Mouse (Mus musculus): ENCODE data around the gene Fnbp1. TPM values are rescaled to one million over a fixed set of nuclear protein-coding genes. Genes with fewer than 3 reads are reported as not detected.

Gene Fnbp1
- polyA plus RNA-seq, 1 experiment from 2014 or later: 16.9 TPM

- Histone ChIP-seq H3K4me1 (replicated peaks) (no peaks in the 10 kb centered on the region), H3K4me3 (replicated peaks) (no peak overlapping the region), H3K27me3 (no peaks in the 10 kb centered on the region), H3K36me3 (peaks cover 52% of the 10 kb centered on the region), H3K9ac (replicated peaks) (no peak overlapping the region), H3K9me3 (no peaks in the 10 kb centered on the region), H3K4me2 (replicated peaks) (no peak overlapping the region), H3K27ac (no peak overlapping the region)
- ATAC-seq: no peak
- WGBS: 99% methylated on average over 3 of the region's 3 CpGs
Observed at GRCm38 (mm10) chr2:31056070-31056469, 85.7 kb downstream of the Fnbp1 start.

- Histone ChIP-seq H3K4me3 (replicated peaks) (no peak overlapping the region), H3K36me3 (peaks cover 52% of the 10 kb centered on the region), H3K4me1 (replicated peaks) (no peaks in the 10 kb centered on the region), H3K9ac (replicated peaks) (no peak overlapping the region), H3K27me3 (no peaks in the 10 kb centered on the region), H3K9me3 (no peaks in the 10 kb centered on the region), H3K27ac (no peak overlapping the region), H3K4me2 (replicated peaks) (no peak overlapping the region)
- 92% methylated on average over 11 of the region's 11 CpGs for WGBS
- ATAC-seq: no peak
Observed at GRCm38 (mm10) chr2:31053851-31054340, 87.9 kb downstream of the Fnbp1 start.

GRCm38 (mm10) chr2:31053426-31053825, 88.4 kb downstream of the Fnbp1 start:
- 94% methylated on average over 13 of the region's 13 CpGs for WGBS
- no peaks in the 10 kb centered on the region for H3K27me3 ChIP-seq

GRCm38 (mm10) chr2:31052441-31052840, 89.4 kb downstream of the Fnbp1 start:
- H3K4me1 ChIP-seq (replicated peaks): no peaks in the 10 kb centered on the region
- no peak overlapping the region for H3K9ac ChIP-seq (replicated peaks)
- H3K9me3 ChIP-seq: no peaks in the 10 kb centered on the region
- no peaks in the 10 kb centered on the region for H3K27me3 ChIP-seq
- H3K4me2 ChIP-seq (replicated peaks): no peak overlapping the region
- no peak for ATAC-seq
- peaks cover 53% of the 10 kb centered on the region for H3K36me3 ChIP-seq
- H3K4me3 ChIP-seq (replicated peaks): no peak overlapping the region
- H3K27ac ChIP-seq: no peak overlapping the region
- WGBS: 91% methylated on average over 10 of the region's 10 CpGs

More at GRCm38 (mm10) chr2:31053426-31053825, 88.4 kb downstream of the Fnbp1 start:
- H3K4me2 ChIP-seq (replicated peaks): no peak overlapping the region
- H3K36me3 ChIP-seq: peaks cover 52% of the 10 kb centered on the region
- no peak overlapping the region for H3K9ac ChIP-seq (replicated peaks)
- ATAC-seq: no peak
- no peak overlapping the region for H3K27ac ChIP-seq
- H3K4me3 ChIP-seq (replicated peaks): no peak overlapping the region
- H3K9me3 ChIP-seq: no peaks in the 10 kb centered on the region
- no peaks in the 10 kb centered on the region for H3K4me1 ChIP-seq (replicated peaks)

GRCm38 (mm10) chr2:31048037-31048436, 93.8 kb downstream of the Fnbp1 start:
- Histone ChIP-seq H3K27me3 (no peaks in the 10 kb centered on the region), H3K4me3 (replicated peaks) (no peak overlapping the region), H3K36me3 (peaks cover 29% of the 10 kb centered on the region), H3K9me3 (no peaks in the 10 kb centered on the region), H3K9ac (replicated peaks) (no peak overlapping the region), H3K4me2 (replicated peaks) (no peak overlapping the region), H3K27ac (no peak overlapping the region), H3K4me1 (replicated peaks) (no peaks in the 10 kb centered on the region)
- WGBS: 93% methylated on average over 6 of the region's 6 CpGs
- no peak for ATAC-seq

- peaks cover 26% of the 10 kb centered on the region for H3K36me3 ChIP-seq
- ATAC-seq: no peak
- no peak overlapping the region for H3K4me3 ChIP-seq (replicated peaks)
- H3K27me3 ChIP-seq: no peaks in the 10 kb centered on the region
- no peaks in the 10 kb centered on the region for H3K4me1 ChIP-seq (replicated peaks)
- no peak overlapping the region for H3K9ac ChIP-seq (replicated peaks)
- WGBS: 100% methylated on average over 1 of the region's 1 CpGs
- H3K9me3 ChIP-seq: no peaks in the 10 kb centered on the region; the same call in 1 of the 2 replicates
- no peak overlapping the region for H3K27ac ChIP-seq
- no peak overlapping the region for H3K4me2 ChIP-seq (replicated peaks)
Observed at GRCm38 (mm10) chr2:31043856-31044255, 98.0 kb downstream of the Fnbp1 start.

GRCm38 (mm10) chr2:31042881-31043280, 98.9 kb downstream of the Fnbp1 start:
- H3K9ac ChIP-seq (replicated peaks): no peak overlapping the region
- 91% methylated on average over 6 of the region's 6 CpGs for WGBS
- no peaks in the 10 kb centered on the region; the same call in 1 of the 2 replicates for H3K9me3 ChIP-seq
- peaks cover 24% of the 10 kb centered on the region for H3K36me3 ChIP-seq
- H3K4me1 ChIP-seq (replicated peaks): no peaks in the 10 kb centered on the region
- H3K4me2 ChIP-seq (replicated peaks): no peak overlapping the region
- ATAC-seq: no peak
- H3K27ac ChIP-seq: no peak overlapping the region
- no peak overlapping the region for H3K4me3 ChIP-seq (replicated peaks)
- no peaks in the 10 kb centered on the region for H3K27me3 ChIP-seq

- Histone ChIP-seq H3K27me3 (no peaks in the 10 kb centered on the region), H3K4me1 (replicated peaks) (no peaks in the 10 kb centered on the region), H3K4me3 (replicated peaks) (no peak overlapping the region), H3K36me3 (peaks cover 23% of the 10 kb centered on the region), H3K27ac (no peak overlapping the region), H3K4me2 (replicated peaks) (no peak overlapping the region), H3K9me3 (no peaks in the 10 kb centered on the region; the same call in 1 of the 2 replicates), H3K9ac (replicated peaks) (no peak overlapping the region)
- ATAC-seq: no peak
- 93% methylated on average over 6 of the region's 6 CpGs for WGBS
Observed at GRCm38 (mm10) chr2:31041386-31041785, 100.4 kb downstream of the Fnbp1 start.

- H3K27ac ChIP-seq: no peak overlapping the region
- WGBS: 84% methylated on average over 3 of the region's 3 CpGs
Observed at GRCm38 (mm10) chr2:31040487-31040886, 101.3 kb downstream of the Fnbp1 start.

GRCm38 (mm10) chr2:31040043-31040442, 101.8 kb downstream of the Fnbp1 start:
- H3K9me3 ChIP-seq: no peaks in the 10 kb centered on the region; the same call in 1 of the 2 replicates
- H3K27me3 ChIP-seq: no peaks in the 10 kb centered on the region
- H3K4me1 ChIP-seq (replicated peaks): no peaks in the 10 kb centered on the region
- H3K9ac ChIP-seq (replicated peaks): no peak overlapping the region
- H3K4me3 ChIP-seq (replicated peaks): no peak overlapping the region
- WGBS: 92% methylated on average over 3 of the region's 3 CpGs
- no peak overlapping the region for H3K27ac ChIP-seq
- H3K36me3 ChIP-seq: peaks cover 34% of the 10 kb centered on the region
- no peak overlapping the region for H3K4me2 ChIP-seq (replicated peaks)
- no peak for ATAC-seq

More at GRCm38 (mm10) chr2:31040487-31040886, 101.3 kb downstream of the Fnbp1 start:
- ATAC-seq: no peak
- no peaks in the 10 kb centered on the region for H3K27me3 ChIP-seq
- H3K4me1 ChIP-seq (replicated peaks): no peaks in the 10 kb centered on the region
- no peaks in the 10 kb centered on the region; the same call in 1 of the 2 replicates for H3K9me3 ChIP-seq
- no peak overlapping the region for H3K4me3 ChIP-seq (replicated peaks)
- H3K4me2 ChIP-seq (replicated peaks): no peak overlapping the region
- H3K9ac ChIP-seq (replicated peaks): no peak overlapping the region
- H3K36me3 ChIP-seq: peaks cover 29% of the 10 kb centered on the region

GRCm38 (mm10) chr2:31036811-31037210, 105.0 kb downstream of the Fnbp1 start:
- no peaks in the 10 kb centered on the region for H3K4me1 ChIP-seq (replicated peaks)
- no peaks in the 10 kb centered on the region for H3K27me3 ChIP-seq
- no peak overlapping the region for H3K9ac ChIP-seq (replicated peaks)
- H3K4me2 ChIP-seq (replicated peaks): no peak overlapping the region
- no peaks in the 10 kb centered on the region; the same call in 1 of the 2 replicates for H3K9me3 ChIP-seq
- peaks cover 60% of the 10 kb centered on the region for H3K36me3 ChIP-seq
- 96% methylated on average over 6 of the region's 6 CpGs for WGBS
- ATAC-seq: no peak
- H3K4me3 ChIP-seq (replicated peaks): no peak overlapping the region
- no peak overlapping the region for H3K27ac ChIP-seq

GRCm38 (mm10) chr2:31031972-31032371, 109.8 kb downstream of the Fnbp1 start:
- ATAC-seq: no peak
- 94% methylated on average over 7 of the region's 7 CpGs for WGBS
- peaks cover 70% of the 10 kb centered on the region for H3K36me3 ChIP-seq
- H3K9me3 ChIP-seq: no peaks in the 10 kb centered on the region
- H3K4me3 ChIP-seq (replicated peaks): no peak overlapping the region
- no peak overlapping the region for H3K4me2 ChIP-seq (replicated peaks)
- no peak overlapping the region for H3K9ac ChIP-seq (replicated peaks)
- no peaks in the 10 kb centered on the region for H3K4me1 ChIP-seq (replicated peaks)
- H3K27me3 ChIP-seq: no peaks in the 10 kb centered on the region
- H3K27ac ChIP-seq: no peak overlapping the region

- Histone ChIP-seq H3K4me3 (replicated peaks) (no peak overlapping the region), H3K27ac (no peak overlapping the region), H3K4me1 (replicated peaks) (no peaks in the 10 kb centered on the region), H3K9me3 (no peaks in the 10 kb centered on the region), H3K36me3 (peaks cover 38% of the 10 kb centered on the region), H3K27me3 (no peaks in the 10 kb centered on the region), H3K4me2 (replicated peaks) (no peak overlapping the region), H3K9ac (replicated peaks) (no peak overlapping the region)
- 75% methylated on average over 8 of the region's 8 CpGs for WGBS
- ATAC-seq: no peak
Observed at GRCm38 (mm10) chr2:31026642-31027041, 115.2 kb downstream of the Fnbp1 start.

Data from midbrain, embryonic 13.5 days (tissue).